Mouse (Mus musculus) kidney, postnatal 14 days (tissue): ENCODE data around the gene Yif1b.
"Not testable (repeated sequence)": the region's sequence is repeated elsewhere in the genome, so short reads cannot be mapped to it uniquely, and the experiment has no call there.

Experiments
- DNase-seq: peaks from one replicate; pipeline ENCODE4 v3.0.0; 2022; ENCODE audit warnings: mixed read lengths

The Yif1b gene

DNA sequence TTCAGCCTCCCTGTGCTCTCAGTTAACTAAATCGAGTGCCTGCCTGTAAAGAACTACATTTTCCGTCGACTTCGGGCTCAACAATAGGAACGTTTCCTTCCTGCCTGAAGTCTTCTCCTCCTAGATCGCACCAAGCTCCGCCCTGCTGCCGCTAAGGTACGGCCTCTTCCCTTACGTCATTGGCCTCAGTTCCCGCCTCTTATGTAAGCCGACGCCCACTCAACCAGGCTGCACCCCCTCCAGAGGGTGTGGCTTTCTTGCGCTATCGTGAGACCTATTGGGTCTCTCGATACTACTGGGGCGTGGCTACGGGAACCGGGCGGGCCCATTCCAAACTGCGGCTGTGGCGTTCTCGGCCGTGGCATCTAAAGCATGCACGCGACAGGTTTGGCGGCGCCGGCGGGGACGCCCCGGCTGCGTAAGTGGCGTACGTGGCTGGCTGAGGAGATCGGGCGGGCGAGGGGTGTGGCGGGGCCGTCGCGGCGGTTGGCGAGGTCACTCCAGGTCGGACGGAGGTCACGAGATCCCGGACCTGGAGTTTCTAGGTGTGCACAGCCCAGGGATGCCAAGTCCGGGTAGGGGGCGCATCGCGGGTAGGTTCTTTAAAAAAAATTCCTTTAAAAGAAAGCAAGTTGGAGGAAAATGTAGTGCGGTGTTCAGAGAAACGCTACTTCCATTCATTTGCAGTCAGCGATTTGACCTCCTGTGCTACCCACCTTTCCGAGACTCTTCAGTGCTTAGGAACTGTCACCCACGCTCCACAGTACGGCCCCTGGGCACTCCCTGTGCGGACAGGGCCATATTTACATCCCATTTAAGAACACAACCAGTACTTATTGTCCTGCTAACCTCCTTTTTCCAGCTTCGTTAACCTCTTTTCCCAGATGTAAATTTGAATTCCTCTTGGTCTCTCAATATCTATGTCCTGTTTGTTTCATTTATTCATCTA lies at the start of gene Yif1b:
Yif1b (plus strand) TSS at position 311 of the 949 bp plus-strand sequence.
- peak; percentile 98 for DNase-seq

DNA sequence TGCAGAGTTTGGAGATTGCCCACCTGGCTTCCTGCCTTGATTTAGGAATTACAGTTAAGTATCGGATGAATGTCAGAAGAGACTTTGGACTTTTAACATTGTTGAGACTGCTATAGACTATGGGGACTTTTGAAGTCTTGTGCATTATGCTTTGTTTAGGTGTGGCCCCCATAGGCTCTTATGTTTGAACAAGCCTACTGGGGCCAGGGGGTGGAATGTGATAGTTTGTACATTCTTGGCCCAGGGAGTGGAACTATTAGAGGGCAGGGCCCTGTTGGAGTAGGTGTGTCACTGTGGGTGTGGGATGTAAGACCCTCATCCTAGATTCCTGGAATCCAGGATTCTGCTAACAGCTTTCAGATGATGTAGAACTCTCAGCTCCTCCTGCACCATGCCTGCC lies 43.9 kb upstream of the Yif1b start:
- not testable (repeated sequence) for DNase-seq

DNA sequence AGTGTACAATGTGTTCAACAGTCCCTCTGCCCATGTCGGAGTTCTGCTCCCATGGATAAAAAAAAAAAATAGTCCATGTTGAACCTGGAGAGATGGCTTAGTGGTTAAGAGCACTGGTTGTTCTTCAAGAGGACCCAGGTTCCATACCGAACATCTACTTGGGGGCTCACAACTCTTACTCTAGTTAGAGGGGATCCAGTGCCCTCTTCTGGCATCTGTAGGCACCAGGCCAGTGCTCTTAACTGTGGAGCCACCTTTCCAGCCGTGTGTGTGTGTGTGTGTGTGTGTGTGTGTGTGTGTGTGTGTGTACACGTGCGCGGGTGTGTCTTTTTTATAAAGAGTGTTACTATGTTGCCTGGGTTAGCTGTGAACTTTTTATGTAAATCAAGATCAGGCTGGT lies 35.6 kb upstream of the Yif1b start:
- no peak for DNase-seq

DNA sequence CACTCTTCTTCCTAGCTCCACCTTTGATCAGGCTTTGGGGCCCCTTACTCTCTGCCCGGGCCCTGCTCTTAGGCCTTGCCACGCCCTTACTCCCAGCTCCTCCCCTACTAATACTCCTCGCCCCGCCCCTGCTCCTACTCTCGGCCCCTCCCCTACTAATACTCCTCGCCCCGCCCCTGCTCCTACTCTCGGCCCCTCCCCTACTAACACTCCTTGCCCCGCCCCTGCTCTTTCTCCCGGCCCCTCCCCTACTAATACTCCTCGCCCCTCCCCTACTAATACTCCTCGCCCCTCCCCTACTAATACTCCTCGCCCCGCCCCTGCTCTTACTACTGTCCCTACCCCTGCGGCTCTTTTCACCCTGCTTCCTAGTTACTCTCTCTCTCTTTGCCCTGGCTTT lies 27.1 kb upstream of the Yif1b start:
- not testable (repeated sequence) for DNase-seq

DNA sequence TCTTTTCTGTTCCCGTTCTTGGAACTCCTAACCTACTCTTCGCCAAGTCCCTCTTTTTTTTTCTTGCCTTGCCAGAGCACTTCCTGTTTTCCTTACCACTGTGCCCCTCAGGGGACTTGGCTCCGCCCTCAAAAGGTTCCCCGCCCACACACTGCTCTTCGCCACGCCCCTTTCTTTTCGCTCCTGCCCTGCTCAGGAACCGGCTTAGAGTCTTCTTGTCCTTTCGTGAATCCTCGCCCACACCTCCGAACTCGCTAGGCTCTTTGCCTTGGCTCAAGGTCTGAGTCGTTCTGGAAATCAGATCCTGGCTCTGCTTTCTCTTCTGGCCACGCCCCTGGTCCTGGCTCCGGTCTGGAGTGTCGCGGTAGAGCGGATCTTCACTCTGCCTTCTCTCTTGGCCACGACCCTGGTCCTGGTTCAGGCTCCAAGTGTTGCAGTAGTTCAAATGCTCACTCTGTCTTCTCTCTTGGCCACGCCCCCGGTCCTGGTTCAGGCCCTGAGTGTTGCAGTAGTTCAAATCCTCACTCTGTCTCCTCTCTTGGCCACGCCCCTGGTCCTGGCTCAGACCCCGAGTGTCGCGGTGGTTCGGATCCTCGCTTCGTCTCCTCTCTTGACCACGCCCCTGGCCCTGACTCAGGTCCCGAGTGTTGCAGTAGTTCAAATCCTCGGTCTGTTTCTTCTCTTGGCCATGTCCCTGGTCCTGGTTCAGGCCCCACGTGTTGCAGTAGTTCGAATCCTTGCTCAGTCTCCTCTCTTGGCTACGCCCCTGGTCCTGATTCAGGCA lies 26.5 kb upstream of the Yif1b start:
- DNase-seq, result peak; percentile 89

DNA sequence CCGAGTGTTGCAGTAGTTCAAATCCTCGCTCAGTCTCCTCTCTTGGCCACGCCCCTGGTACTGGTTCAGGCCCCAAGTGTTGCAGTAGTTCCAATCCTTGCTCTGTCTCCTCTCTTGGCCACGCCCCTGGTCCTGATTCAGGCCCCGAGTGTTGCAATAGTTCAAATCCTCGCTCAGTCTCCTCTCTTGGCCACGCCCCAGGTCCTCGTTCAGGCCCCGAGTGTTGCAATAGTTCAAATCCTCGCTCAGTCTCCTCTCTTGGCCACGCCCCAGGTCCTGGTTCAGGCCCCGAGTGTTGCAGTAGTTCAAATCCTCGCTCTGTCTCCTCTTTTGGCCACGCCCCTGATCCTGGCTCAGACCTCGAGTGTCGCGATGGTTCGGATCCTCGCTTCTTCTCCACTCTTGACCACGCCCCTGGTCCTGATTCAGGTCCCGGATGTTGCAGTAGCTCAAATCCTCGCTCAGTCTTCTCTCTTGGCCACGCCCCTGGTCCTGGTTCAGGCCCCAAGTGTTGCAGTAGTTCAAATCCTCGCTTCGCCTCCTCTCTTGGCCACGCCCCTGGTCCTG lies 25.8 kb upstream of the Yif1b start:
- no peak for DNase-seq

DNA sequence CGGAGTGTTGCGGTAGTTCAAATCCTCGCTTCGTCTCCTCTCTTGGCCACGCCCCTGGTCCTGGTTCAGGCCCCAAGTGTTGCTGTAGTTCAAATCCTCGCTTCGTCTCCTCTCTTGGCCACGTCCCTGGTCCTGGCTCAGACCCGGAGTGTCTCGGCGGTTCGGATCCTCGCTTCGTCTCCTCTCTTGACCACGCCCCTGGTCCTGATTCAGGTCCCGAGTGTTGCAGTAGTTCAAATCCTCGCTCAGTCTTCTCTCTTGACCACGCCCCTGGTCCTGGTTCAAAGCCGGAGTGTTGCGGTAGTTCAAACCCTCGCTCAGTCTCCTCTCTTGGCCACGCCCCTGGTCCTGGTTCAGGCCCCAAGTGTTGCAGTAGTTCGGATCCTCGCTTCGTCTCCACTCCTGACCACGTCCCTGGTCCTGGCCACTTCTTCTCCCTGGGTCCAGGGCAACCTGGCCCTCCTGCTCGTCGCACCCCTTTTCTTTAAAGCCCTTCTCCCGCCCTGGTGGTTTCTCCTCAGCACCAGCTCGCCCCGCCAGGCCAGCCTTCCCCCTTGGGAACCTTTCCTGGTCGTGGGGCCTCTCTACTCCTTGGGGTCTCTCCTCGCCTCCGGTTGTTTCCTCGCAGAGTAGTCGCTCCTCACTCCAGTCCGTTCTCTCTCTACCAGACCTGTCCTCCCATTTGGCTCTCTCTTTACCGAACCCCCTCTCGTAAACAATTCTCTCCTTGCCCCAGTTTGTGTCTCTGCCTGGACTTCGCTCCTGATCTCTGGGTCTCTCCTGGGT lies 25.2 kb upstream of the Yif1b start:
- DNase-seq, result not testable (repeated sequence)

DNA sequence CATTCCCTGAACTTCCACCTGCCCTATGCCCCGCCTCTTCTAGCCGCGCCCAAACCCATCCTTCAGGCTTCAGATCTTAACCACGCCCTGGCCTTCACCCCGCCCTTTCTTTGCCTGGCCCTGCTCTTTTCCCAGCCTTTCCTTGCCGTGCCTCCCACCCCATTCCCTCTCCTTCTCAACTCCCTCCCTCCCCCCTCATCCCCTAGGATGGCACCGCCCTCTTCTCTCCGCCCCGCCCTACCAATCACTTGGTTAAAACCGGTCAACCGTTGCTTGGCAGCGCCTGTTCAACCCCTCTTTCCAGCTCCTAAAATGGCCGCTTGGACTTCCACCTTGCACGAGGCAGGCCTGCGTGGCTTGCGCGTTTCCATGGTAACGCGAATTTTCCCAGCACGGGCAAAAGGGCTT lies 24.4 kb upstream of the Yif1b start, which contains the start of gene Catsperg1:
Catsperg1 (minus strand) TSS at position 361 of the 408 bp plus-strand sequence.
- DNase-seq, result no peak

DNA sequence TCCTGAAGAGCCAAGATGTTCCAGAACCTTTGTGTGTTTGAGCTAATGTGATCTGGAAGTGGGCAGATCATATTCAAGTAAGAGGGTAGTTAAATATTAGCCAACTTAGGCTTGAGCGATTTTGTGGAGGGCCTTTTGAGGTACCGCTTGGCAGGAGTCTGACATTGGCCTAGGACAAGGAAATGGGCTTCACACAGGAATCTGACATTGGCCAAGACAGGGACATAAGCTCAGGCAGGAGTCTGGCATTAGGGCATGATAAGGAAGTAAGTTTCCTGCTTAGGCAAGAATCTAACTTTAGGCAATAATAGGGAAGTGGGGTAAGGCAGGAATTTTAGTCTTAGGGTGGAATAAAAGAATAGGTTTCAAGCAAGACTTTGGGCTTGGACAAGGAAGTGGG lies 23.9 kb upstream of the Yif1b start:
- no peak for DNase-seq

DNA sequence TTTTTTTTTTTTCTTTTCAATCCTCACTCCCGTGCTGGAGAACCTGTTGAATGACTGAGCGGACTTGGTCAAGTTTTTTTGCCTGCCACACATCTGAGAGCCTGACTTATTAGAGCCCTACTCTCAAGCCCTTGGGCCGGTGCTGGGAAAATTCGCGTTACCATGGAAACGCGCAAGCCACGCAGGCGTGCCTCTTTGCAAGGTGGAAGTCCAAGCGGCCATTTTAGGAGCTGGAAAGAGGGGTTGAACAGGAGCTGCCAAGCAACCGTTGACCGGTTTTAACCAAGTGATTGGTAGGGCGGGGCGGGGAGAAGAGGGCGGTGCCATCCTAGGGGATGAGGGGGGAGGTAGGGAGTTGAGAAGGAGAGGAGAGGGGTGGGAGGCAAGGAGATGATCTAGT lies 23.3 kb upstream of the Yif1b start:
- DNase-seq, result no peak

DNA sequence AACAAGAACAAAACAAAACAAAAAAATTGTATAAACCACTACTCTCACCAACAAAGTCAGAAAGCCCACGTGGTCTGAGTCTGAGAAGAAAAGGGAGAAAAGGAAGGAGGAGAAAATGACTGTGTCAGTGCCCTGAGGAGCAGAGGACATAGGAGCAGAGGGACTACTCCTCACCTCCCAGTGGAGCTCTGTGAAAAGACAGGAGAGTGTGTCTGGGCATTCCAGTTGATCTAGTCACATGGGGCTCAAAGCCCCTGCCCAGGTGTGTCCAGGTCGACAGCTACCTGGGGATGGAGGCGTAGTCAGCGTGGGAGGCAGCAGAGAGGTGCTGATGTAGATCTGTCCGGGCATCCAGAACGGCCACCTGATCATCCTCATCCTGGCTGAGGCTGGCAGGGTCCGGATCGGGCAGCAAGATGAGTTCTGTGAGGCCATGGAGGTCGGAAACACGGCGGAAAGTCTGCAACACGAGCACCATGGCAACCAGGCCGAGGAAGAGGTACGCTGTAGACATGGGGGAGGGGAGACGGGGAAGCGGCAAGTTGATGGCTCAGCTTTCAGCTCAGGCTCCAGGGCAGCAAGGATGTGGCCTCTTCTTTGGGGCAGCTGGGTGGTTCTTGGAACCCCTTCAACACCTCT lies 13.3 kb upstream of the Yif1b start:
- no peak for DNase-seq

DNA sequence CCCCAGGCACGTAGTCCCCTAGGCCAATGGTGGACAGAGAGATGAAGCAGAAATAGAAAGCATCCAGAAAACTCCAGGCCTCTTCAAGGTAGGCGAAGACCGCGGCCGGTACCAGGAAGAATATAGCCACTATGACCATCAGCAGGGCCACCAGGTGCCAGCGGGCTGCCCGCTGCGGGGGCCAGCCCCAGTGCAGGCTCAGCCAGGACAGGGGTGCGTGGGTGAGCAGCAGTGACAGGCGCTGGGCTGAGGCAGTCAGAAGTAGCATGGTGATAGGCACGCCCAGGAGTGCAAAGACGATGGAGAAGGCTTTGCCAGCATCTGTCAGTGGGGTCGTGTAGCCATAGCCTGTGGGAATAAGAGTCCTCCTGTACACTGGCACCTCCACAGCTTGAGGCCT lies 12.6 kb upstream of the Yif1b start:
- no peak for DNase-seq

DNA sequence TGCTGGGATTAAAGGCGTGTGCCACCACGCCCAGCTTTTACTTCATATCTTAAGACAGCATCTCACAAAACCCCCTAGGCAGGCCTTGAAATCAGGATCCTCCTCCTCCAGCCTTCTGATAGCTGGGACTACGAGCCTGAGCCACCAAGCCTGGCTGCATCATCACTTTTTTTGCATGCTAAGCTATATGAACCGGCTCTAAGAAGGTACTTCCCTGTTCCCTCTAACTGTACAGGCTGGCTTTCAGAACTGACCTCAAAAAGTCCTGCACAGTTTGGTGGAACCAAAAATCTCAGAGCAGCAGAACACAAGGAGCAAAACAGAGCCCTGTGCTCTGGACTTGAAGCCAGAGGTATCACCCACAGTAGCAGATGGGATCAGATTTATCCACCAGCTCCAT lies 9.9 kb upstream of the Yif1b start:
- DNase-seq, result no peak

DNA sequence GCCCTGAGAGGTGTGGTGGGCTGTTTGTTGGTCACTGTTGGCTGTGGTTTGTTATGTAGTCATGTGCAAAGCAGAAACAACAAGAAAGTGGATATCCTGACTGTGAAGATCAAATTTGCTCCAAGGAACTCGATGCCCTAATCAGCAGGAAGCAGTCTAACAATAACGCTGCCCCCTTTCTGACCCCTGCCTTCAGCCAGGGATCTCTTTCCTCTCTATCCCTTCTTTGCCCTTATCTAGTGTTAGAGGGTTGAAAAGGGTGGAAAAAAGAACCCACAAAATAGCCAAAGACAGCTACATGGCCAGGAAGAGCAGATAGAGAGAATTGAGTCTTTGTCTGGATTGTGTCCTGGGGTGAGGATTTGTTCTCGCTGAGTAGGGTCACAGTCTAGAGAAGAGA lies 7.6 kb upstream of the Yif1b start:
- no peak for DNase-seq

DNA sequence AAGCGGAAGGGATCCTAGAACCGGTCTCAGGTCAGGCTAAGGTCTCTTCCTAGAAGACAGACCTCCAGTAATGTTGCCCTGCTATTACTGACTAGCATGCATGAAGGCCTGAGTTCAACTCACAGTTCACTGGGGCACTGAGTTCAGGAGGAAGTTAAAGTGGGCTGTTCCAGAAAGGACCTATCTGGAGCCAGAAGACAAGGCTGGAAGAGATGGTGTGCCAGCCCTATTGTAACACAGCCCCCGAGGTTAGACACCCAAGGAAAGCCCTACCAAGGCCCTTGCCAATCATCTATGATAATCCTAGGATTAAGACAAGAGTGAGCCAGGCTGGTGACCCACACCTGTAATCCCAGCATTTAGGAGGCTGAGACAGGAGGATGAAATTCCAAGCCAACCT lies 6.6 kb upstream of the Yif1b start:
- DNase-seq, result no peak

DNA sequence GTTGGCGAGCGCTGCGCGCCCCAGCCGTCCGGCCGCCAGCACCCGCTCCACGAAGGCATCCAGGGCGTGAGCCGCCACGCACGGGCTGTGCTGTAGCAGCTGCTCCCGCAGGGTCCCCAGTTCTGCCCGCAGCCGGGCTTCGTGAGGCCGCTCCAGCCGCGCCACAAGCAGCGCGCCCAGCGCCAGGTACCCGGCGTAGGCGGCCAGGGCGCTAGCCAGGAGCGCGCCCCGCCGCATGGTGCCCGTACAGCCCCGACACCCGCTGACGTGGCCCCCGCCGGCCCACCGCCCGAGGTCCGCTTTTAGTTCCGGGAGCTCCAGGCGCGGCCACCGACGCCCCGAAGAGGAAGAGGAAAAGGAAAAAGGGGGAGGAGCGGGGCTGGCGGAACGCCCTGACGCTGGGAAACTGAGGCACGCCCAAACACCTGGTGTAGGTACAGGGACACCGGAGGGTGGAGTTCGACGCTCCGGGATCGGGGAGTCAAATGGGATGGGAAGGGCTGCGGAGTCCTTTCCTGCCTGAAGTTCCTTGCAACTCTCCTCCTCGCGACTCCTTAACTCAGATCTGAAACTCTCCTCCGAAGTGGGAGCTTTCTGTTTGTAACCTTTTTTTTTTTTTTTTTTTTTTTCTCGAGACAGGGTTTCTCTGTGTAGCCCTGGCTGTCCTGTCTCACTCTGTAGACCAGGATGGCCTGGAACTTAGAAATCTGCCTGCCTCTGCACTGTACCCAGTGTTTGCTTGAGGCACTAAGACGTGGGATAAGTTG lies 5.7 kb upstream of the Yif1b start, which contains the start of gene Kcnk6:
Kcnk6 (minus strand) TSS at position 269 of the 767 bp plus-strand sequence.
- DNase-seq, result peak; percentile 57

DNA sequence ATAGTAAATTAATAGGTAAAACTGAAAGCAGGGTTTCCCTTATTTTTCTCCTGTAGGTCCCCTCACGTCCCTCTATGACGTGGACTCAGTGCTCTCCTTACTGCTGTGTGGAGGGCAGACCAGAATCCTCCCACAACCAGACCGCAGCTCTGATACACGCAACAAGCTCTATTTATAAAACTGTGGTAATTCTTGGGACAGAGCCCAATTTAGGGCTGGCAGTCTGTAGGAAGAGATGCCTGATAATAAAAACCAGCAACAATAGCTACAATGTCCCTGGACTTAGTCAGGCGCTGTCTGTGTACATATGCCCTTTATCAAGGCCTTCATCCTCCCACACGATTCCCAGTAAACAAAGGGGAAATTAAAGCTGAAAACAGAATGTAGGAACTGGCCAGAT lies 4.4 kb upstream of the Yif1b start:
- DNase-seq, result no peak

DNA sequence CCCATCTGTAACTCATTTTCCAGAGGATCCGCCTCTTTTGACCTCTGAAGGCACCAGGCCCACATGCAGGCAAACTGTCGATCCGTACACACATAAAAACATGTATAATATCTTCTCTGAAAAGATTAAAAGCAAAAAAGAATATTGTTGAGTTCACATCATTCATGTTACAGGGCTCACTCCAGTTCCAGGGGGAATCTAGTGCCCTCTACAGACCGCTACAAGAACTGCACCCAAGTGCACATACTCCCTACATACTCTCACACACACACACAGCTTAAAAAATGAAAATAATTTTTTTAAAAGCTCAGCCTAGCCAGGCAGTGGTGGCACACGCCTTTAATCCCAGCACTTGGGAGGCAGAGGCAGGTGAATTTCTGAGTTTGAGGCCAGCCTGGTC lies 3.5 kb upstream of the Yif1b start:
- no peak for DNase-seq

DNA sequence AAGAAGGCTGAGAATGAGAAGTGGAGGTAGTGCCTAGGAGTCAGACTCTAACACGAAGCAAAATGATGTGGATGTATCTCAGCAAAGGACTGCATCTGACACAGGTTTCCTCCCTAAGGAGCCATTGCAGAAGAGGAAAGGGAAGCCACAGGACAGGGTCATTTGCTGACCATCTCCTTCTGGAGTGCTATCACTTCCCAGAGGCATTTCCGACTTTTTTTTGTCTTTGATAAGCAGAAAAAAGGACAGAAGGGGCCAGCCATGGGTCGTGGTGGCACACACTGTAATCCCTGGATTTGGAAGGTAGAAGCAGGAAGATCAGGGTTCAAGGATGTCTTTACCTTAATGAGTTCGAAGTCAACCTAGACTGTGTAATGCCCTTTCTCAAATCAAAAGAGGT lies 1.5 kb upstream of the Yif1b start:
- DNase-seq, result no peak

DNA sequence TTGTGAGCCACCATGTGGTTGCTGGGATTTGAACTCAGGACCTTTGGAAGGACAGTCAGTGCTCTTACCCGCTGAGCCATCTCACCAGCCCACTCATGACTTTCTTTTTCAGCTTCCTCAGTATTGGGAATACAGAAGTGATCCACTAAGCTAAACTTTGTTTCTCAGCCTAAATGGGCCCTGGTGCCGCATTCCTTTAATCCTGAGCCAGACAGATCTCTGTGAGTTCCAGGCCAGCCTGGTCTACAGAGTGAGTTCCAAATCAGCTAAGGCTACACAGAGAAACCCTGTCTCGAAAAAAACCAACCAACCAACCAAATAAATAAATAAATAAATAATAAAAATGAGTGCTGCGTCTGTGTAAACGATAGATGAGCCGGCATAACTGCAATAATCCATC lies 533 bp upstream of the Yif1b start:
- not testable (repeated sequence) for DNase-seq

DNA sequence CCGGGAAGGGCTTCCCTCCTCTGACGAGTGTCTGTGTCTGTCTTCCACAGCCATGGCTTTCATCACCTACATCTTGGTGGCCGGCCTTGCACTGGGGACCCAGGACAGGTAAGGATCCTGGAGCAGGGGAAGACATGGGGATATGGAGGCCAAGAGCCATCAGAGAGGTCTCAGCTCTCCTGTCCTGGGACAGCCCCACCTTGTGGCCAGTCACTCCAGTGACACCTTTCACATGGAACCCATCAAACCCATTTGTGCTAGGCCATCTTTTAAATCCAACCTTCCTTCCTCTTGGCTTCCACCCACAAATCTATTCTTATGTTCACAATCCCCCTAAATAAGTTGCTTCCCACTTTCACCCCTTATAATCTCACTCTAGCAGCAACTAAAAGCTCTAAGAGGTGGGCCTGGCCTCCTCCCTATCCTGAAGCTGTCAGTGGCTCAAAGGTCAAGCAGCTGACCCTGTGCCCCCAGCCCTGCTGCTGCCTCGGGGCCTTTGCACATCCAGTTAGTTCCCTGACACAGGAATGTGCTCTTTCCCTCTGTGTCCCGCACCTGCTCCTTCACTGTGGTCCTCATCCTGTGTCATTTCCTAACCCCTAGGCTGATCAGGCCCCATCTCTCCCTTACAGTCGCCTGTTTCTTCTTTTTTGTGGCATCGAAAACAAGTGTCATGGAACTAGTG lies 6.7 kb downstream of the Yif1b start:
- DNase-seq, result no peak
